Mouse (Mus musculus) B cell, adult 2 months (primary cell): ENCODE results near the gene Slc26a9.

ENCODE experiments used
- DNase-seq, 2 experiments: peaks; one replicate each; pipeline ENCODE4 v3.0.0; 2022

Gene Slc26a9

DNA sequence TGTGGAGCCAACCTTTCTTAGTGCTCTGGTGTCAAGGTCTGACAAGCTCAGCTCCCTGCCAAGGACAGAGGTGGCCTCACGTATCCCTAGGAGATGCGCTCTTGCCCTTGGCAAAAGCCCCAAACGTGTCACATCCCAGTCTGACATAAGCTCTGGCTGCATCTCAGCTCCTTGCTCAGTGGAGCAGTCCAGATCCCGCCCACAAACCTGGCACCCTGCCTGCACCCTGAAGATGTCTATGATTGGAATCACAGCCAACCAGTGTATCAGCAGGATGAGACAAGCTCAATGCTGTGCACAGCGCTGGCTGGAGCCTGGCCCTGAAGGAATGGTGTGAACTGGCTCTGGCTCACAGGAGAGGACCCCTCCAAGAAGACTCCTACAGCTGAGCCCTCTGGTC, 6.6 kb upstream of the Slc26a9 start:
- no peak for DNase-seq

DNA sequence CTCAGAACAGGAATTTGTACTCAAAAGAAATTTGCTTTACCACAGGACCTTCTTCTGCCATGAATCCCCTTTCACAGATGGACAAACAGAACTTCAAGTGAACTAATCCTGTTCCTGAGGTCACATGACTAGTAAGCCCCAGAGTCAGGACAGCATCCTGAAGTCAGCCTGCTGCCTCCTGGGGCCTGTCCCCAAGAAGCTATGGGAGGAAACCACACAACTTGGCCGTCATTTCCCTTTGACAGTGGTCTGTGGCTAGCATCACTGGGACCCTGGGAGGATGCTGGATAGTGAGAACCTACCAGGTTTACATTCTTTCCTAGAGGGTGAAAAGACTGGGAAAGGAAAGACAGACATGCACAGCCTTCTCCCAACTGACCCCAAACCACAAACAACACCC, 5.1 kb upstream of the Slc26a9 start:
- DNase-seq, result no peak

DNA sequence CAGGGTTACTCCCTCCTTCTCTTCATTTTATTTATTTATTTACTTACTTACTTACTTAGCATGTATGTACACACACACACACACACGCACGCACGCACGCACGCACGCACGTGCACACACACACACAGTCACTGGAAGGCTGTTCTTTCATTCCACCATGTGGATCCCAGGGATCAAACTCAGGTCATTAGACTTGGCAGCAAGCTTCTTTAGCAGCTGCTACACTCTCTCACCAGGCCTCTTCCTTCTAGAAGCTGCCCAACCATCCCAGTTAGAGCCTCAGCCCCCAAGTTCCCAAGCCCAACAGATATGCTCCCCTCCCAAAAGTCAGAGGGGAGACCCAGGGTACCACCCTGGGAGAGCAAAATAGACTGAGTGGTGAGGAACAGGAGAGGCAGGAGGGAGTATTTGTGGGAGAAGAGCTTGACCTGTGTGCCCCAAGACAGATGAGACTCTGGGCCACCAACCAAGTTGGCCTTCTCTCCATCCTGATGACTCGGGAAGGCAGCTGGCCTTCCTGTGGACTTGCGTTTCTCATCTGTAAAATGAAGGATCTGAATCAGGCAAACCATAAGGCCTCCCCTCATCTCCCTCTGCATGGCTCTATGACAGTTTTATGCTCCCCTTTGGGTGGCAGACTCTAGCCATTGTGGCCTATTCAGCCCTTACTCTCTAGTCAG, 4.2 kb upstream of the Slc26a9 start:
- no peak for DNase-seq

DNA sequence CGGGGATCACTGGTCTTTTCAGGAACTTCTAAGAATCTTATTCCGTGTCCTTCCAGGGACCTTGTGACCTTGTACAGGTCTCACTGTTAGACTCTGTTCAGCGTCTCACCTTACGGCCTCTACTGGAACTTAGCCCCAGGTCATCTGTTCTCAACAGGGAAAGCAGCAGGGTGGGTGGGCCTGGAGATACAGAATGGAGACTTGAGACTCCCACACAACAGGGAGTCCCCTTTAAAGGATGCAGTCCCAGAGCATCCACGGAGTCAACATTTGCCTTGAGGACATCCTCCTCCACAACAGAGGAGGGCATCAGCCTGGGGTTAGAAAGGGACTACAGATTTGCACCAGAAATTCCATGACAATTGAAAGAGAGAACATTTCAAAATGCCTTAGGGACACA, 1.6 kb downstream of the Slc26a9 start:
- no peak for DNase-seq

DNA sequence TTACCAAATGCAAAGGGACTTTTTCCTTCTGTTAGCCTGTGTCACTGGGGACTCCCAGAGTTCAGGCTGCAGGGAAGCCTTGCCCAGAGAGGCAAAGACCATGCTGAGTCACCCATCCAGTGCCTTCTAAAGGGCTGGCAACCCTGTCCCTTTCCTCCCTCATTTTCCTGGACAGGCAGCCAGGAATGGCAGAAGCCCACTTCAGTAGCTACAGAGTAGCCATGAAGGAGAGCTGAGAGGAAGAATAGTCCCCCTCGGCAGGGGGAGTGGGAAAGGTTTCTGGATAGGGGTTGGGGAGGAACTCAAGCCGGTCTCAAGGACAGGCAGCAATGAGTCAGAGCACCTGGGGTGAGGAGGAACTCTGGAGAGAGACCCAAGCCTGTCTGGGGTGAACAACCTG, 3.9 kb downstream of the Slc26a9 start:
- no peak for DNase-seq

DNA sequence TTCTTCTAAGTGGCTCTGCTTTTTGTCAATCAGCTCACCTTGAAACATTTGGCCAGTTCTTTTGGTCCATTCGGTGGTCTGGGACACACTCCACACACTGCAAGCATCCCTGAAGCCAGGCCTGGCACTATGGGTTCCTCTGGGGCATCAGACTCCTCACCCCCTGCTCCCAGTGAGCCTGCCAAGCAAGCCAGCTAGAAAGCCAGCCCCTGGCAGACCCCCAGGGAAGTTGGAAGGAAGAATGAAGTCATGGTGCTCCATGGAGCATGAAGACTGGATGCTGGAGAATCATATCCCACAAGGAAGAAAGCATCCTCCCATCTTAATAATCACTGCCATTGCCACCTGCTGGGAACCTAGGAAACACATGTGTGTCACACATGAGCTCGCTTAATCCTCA, 4.8 kb downstream of the Slc26a9 start:
- no peak for DNase-seq

DNA sequence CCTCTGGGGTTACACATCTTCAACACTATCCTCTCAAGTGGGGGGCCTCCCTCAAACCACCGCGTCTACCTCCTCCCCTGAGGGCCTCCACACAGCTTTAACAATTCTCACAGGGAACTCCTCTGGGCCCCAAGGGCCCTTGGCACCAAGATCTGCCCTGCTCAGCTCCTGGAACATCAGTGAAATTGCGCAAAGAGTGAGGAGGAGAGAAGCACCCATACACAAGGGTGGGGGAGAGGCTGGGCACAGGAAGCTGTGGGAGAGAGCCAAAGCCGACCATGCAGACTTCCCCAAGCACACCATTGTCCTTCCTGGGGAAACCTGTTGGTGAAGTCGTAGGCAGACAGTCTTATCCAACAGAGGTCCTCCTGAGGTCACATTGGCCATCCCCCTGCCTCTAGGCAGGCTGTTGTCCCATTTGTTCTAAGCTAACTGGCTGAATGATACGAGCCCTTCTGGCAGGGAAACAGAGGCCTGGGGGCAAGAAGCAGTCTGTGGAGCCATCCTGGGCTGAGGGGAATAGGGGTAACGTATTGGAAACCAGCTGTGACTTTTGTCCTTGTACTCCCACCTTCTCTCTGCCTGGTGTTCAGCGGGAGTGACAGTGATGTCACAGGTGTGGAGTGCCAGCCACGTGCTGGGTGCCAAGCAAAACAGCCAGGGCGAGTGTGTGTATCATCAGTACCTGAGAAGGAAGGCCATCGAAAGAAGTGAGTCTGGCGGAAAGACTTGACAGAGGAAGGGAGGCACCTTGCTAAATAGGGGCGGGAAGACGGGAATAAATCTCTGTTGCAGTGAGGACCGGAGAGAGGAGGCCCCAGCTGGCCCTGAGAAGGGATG, 6.1 kb downstream of the Slc26a9 start:
- DNase-seq, result no peak

DNA sequence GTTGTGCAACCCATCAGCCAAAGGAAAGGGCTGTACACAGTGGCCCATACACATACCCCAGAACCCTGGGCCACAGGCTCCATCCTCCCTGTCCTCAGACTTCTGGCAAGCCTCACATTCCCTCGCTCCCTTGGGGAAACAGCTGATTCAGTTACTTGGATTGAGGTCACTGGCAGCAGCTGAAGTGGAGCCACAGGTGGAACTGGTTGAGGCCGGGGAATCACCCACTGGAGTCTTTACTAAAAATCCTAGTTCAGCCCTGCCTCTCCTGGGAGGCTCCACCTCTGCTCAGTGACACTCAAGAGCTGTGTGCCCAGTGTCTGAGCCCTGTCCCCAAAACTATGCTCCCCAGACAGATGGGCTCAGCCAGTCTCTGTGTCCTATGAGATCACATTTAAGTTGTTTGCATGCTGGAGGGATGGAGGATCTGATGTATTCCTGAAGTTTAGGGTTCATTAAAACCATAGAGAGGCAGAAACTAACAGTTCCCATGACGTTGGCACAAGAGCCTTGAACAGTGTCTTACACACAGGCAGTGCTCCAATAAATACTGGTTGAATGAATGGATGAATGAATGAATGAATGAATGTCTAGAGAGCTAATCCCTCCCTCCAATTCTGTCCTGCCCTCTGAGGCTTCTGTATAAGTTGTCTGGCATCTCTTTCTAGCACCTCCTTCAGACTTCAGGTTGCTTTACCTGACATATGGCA, 7.5 kb downstream of the Slc26a9 start:
- no peak for DNase-seq

DNA sequence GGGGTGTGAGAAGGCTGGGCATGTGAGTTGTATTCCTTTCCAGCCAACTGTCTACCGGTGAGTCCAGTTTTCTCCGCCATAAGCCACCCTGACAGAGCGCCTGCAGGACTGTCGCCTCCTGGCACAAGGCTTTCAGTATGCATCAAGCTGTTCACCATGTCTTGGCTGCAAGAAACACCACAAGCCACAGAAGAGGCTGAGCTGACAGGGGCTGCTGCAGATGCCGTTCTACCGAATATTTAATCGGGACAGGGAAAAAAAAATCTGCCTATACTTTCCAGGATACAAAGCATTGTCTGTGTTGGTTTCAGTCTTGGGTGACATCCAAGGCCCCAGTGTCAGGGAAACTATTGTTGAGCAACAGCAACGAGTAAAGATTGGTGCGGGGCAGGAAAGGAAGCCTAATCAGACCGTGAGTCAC, 8.1 kb downstream of the Slc26a9 start:
- DNase-seq, result no peak

DNA sequence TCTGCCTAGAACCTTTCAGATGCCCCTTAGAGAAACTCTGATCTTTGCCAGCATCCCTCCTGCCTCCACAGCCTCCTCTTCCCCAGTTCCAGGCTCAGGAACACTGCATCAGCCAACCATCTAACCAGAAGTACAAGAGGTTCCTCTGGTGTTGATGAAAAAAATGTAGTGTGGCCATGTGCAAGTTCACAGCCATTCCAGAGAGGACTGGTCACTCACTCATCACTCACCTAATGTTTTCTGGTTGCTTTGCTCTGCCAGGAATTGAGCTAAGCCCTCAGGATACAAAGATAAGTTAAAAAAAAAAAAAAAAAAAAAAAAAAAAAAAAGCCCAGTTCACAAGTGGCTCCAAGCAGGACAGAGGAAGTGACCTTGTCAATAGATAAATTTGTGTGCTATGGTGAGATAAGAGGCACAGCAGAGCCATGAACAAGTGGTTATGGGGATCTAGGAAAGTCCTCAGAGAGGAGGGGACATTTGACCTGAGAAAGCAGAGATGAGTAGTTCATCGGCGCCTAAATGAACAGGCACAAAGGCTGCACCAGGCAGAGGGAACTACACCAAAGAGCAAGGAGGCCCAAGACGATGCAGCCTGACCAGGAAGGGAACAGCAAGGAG, 10.5 kb downstream of the Slc26a9 start:
- no peak for DNase-seq

DNA sequence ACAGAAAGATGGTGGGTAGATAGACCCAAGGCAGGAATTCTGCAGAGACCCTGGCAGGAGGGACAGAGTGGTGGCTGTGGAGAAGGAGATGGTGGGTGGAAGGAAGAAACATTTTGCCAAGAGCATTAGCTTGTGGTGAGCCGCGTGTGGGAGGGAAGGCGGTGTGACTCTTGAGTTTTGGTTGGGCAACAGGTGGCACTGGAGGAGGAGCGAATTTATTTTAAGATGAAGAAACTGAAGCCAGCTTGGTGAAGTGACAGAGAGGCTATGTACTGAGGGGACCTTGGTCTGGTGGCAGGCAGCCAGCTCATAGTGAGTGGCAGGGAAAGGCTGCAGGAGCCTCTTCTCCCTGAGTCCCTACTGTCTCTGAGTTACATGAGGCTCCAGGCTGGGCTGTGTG, 11.1 kb downstream of the Slc26a9 start:
- DNase-seq, result no peak

DNA sequence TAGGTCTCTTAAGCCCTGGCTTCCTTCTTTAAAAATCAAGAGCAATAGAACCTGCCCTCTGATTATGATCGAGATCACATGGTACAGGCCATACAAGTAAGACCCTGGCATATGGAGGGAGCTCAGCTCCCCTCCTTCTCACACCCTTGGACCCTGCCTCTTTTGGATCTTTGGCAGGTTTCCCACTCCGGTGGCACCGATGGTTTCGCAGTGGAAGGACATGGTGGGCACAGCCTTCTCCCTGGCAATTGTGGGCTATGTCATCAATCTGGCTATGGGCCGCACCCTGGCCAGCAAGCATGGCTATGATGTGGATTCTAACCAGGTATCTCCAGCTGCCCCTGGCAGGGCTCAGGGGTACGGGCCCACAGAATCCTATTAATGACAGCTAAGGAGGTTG, 13.4 kb downstream of the Slc26a9 start:
- DNase-seq, result no peak

DNA sequence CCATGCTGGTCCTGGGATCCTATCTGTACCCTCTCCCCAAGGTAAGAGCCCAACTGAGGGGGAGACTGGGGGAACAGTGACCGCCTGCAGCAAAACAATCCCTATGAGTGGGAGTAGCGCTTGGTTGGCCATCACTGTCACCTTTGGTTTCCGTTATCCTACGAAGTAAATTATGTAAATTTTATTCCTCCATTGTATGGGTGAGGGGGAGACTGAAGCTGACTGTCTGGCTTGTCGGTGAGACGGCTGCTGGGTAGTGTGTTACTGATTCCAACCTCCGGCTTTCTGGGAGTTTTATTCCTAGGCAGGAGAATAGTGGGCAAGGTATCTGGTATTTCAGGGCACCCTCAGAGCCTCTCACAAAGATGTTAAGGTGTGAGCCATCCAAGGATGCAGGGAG, 15.0 kb downstream of the Slc26a9 start:
- no peak for DNase-seq

DNA sequence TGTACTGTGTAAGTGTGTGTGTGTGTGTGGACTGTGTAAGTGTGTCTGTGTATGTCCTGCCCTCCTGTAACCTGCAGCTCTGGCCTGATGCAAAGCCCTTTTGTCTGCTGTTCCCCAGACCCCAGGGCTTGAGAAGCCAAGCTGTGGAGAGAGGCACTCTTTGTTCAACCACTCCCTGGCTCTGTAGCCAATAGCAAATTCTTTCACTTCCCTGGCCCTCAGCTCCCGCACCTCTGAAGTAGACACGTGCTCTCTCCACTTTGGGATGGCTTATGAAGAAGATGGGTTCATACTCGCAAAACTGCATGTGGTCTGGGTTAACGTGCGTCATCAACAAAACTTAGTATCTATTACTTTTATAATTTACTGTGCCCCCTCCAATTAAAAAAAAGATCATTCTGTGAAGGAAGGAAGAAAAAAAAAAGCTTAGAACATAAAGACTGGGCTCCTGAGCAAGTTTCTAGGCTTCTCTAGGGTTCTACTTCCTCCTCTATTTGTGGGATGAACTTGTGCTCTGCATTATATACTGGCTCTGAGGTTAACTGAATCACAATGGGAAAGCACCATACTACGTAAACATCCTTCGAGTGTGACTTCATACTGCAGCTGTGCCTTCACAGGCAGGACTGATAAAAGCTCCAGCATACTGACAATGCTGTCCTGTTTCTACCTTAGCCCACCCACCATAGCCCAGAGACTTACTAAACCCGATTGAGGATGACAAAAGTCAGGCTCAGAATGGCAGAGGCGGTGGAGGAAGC, 16.0 kb downstream of the Slc26a9 start:
- peak in 1 of 2 experiments; percentile 20 for DNase-seq

DNA sequence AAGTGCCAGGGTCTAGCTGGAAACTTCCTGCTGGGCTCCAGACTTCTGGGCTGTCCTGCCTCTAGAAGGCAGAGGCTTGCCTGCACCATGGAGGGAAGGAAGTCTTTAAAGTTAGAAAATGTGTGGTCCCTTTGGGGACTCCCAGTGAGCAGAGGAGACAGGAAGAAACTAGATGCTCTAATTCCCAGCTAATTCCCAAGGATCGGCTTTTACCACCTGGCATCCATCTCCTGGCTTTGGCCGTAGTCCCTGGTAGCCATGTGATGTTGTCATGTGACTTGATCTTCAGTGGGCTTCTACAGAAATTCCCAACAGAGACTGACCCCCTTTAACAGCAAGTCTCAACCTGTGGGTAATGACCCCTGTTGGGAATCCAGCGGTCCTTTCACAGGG, 16.6 kb downstream of the Slc26a9 start:
- DNase-seq, result peak in 1 of 2 experiments; percentile 30

DNA sequence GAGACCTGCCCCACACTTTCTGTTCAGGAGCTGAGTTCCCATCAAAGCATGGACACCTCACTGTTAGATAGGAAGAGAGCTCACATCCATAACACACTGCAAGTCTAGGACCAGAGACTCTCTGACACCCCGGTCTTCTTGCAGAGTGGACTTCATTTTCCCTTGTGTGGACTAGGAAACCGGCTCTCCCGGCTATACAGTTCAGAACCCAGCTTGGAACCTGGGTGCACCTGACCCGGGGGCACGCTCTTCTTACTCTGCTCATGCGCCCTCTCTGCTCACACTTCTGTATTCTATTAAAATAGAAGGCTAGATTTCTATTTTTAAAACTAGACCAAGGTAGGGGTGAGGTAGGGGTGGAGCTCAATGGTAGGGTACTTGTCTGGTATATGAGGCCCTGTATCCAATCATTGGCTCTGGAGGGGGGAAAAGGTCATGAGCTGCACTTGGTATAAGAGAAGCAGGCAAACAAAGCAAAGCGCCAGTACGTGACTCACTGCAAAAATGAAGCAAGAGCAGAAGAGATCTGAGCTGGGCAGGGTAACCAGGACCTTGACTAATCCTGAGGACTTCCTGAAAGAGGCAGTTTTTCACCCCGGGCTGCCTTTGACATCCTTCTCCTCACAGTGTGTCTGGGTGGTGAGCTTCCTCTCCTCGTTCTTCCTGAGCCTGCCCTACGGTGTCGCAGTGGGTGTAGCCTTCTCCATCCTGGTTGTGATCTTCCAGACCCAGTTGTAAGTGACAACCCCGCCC, 17.4 kb downstream of the Slc26a9 start:
- no peak for DNase-seq

DNA sequence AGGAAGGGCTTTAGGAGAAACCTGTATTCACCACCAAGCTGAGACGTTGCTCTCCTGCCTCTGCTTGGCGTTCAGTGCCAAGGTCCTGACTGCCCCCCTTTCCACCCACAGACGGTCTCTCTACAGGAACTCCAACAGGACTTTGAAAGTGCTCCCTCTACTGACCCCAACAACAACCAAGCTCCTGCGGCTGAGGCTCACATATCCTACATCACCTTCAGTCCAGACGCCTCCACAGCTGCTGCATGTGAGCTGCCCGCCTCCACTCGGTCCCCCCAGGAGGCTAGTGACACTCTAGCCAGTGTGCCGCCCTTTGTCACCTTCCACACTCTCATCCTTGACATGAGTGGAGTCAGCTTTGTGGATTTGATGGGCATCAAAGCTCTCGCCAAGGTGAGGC, 19.9 kb downstream of the Slc26a9 start:
- no peak for DNase-seq

DNA sequence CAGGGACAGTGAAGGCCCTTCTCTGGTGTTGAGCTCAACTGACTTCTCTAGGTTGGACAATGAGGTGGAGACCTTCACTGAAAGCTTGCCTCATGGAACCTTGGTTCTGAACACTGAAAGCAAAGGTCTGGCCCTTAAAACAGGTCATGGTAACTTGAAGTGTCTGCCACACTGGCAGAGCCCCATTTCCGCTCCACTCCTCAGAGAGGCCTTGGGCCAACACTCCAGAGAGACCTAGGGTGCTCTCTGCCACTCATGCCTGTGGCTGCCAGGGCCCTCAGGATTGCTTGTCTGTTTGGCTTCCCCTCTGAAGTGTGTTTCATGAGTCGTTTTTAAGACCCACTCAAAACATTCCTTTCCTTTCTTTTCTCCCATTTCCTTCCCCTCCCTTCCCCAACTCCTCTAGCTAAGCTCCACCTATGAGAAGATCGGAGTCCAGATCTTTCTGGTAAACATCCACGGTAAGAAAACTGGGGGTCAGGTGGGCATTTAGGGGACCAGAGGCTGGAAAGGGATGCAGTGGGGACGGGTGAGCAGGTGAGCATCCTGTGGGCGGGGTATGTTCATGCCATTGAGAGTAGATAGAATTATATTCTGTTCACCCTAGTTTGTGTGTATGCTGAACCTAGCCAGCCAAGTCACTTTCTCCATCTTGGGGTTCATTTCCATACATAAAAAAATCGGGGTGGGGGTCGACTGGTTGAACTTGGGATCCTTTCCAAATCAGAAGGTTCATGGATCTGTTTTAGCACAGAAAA, 20.9 kb downstream of the Slc26a9 start:
- no peak for DNase-seq

DNA sequence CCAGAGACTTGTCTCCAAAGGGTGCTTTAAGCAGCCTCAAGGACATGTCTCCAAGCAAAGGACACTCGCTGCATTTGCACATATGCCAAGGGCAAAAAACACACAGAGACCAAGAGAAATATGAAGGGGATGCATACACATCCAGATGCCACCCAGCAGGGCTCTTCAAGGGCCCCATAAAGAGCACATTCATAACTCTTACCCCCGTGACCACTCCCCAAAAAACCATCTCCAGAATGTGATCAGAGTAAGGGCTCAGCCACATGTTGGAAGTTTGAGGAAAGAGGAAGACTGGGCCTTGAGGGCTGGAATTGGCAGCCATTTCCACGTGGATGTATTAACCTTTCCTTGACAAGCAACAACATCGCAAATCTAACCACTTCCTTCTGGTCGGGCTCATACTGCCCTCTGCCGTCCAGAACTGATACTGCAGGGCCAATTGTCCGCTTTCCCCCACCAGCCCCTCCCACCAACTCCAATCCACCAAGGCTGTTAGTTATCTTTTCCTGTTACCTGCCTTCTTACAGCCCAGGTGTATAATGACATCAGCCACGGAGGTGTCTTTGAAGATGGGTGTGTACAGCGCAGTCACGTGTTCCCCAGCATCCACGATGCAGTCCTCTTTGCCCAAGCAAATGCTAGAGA, 21.7 kb downstream of the Slc26a9 start:
- peak; percentile 88 to 89 for DNase-seq

DNA sequence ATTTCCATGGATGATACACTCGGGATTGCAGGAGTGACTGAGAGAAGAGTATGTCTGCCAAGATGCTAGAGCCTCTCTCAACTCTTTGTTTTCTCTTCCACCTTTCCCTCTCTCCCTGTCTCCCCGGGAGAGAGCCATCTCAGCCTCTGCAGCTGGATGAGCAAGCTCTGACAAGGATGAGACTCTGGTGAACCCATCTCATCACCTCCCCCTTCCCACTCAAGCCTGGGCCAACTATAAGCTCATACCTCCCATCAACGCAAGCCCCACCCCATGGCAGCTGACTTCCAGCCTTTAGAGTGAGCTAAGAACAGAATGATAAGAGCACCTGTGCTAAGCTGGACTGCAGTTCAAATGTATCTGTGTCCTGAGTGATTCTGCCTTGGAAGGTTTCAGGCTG, 25.5 kb downstream of the Slc26a9 start:
- DNase-seq, result no peak

DNA sequence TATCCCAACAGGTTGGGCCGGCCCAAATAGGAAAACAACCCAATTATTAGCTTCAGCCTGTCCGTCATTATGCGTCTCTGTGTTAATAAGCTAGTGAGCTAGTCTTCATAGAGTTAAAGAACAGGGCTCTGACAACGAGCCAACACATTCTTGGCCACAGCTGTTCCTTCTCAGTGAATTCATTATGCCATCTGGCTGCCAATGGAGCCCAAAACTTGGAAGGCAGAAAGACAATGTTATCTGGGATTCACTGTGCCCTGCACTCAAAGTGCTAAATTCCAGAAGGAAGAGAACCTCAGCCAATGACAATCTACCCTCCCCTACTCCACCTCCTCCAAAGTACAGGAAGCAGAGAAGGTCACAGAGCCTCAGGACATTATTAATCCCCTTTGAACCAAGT, 26.8 kb downstream of the Slc26a9 start:
- DNase-seq, result no peak
